Mouse (Mus musculus) heart, postnatal 36 days (tissue): ENCODE measurements around the gene Ddhd1. TPM values are rescaled to one million over a fixed set of nuclear protein-coding genes. Genes with fewer than 3 reads are reported as not detected.

ENCODE experiments used
- DNase-seq, 2 experiments: peaks; one replicate each; pipeline ENCODE4 v3.0.0; 2021 to 2022
- intact Hi-C: fragments of 180-260 bp; cut with DNase I; formaldehyde crosslinking; loops from one replicate; pipeline ENCODE4 v1.15.1; 2025
- total RNA-seq, 2 experiments: library from RNA; stranded (reverse); gene quantifications; 2 replicates each; pipeline ENCODE4 v1.2.3; 2021

Ddhd1 gene
- total RNA-seq, result 1 to 10 TPM; 8.6 to 9.3 TPM

DNA sequence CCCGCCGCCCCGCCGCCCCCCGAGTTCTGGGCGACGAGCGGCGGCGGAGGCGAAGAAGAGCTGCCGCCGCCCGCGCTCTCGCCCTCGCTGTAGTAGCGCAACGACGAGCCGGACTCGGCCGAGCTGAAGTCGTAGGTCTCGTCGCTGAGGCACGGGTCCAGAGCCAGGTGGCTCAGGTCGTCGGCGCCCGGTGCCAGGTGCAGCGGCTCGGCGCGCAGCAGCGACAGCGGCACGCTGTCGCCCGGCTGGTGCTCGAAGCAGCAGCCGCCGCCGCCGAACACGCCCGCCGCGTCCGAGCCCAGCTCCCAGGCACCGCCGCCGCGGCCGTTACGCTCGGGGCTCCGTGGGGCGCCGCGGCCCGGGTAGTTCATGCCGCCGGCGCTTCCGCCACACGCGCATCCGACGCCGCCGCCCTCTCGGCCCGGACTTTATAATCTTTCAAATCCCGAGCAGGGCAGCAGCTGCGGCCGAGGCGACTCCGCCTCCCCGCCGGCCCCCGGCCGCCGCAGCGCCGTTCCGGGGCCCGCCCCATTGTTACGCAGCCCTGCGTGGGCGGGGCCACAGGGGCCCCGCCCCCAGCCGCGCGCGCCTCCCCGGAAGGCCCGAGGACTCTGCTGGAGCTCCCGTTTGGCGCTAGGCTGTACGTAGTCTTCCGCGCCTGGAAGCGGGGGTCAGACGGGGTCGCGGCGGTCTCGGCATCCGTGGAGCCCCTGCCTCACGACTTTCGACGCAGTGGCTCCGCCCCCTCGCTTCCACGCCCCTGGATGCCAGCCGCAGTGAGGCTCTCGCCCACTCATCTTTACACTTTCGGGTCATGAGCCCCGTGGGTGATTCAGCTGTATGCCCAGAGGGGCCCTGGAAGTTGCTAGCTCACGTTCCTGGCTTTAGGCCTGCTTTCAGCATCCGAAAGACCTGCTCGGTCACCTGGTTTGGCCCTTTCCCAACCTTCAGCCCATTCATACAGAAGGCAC is at the start of gene Ddhd1:
Gene Ddhd1, minus strand, starts transcription at position 503 of the 971 bp plus-strand sequence.
- intact Hi-C loops, result loop anchor here (5.0 kb wide), 2 partner anchors 336 to 729 kb away; no protein-coding TSS in a partner anchor
- DNase-seq, result peak; percentile 82 to 86

DNA sequence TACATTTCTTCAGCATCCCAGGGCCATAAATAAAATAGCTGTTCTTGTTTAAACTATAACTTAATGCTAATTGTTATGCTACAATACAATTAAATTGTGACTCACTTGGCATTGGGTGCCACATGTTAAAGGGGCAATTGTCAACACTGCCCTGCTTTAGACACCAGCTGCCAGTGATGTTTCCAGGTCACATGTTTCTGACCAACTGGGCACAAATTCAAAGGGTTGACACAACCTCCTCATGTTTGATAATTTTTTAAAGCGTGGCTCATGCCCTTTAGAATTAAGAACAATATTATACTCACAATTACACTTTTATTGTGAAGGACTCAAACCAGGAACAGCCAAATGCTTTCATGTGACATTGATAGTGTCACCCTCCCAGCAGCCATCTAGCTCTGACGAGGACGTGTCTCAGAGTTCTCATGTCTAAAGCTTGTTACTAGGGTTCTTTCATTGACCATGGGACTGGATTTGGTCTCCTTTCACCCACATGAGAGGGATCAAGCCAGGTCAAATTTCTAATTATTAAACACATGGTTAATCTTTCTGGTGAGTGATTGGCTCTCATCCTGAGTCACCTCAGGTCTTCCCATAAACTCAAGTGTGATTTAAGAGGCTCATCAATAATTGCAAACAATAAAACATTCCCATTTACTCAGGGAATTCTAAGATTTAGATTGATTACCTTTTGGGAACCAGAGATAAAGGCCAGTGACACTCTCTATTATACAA is 49.4 kb upstream of the Ddhd1 start:
- intact Hi-C loops, result no loop called here
- DNase-seq, result no peak

- DNase-seq, result peak; percentile 7 to 13
- intact Hi-C loops, result no loop called here
Observed at GRCm38 (mm10) chr14:45700031-45700572, 42.2 kb upstream of the Ddhd1 start.

DNA sequence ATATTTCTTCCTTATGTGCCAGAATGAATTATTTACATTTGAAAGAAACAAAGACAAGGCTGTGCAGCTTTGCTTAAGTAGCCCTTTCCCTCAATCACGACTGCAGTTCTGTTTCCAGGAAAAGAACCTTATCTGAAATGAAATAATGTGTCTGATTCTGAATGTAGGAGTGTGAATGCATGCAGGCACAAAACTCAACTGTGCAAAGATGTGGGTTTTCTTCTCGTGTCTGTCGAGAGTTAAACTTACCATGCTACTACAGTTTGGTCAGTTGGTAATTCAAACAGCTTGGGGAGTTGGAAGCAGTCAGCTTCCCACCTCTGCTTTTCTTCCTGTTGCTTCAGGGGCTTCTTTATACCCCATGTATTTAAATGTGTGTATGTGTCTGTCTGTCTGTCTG is 40.9 kb upstream of the Ddhd1 start:
- DNase-seq, result no peak
- intact Hi-C loops, result no loop called here

- intact Hi-C loops, result no loop called here
- DNase-seq, result no peak
Observed at GRCm38 (mm10) chr14:45696098-45696497, 38.2 kb upstream of the Ddhd1 start.

DNA sequence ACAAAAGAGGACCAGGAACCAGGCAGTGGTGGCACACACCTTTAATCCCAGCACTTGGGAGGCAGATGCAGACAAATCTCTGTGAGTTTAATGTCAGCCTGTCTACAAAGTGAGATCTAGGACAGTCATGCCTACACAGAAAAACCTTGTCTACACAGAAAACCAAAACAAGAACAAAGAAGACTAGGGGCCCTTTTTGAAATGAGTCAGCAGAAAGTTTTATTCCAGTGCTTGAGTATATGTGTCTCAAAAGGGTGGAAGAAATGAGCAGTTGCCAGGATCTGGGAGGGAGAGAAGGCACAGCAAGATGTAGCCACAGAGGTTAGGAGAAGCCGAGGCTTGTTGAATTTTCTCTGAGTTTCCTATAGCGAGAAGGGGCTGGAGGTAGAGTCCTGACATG is 35.9 kb upstream of the Ddhd1 start:
- no peak for DNase-seq
- intact Hi-C loops, result loop anchor here (5.0 kb wide), 2 partner anchors 92 to 272 kb away; no protein-coding TSS in a partner anchor

DNA sequence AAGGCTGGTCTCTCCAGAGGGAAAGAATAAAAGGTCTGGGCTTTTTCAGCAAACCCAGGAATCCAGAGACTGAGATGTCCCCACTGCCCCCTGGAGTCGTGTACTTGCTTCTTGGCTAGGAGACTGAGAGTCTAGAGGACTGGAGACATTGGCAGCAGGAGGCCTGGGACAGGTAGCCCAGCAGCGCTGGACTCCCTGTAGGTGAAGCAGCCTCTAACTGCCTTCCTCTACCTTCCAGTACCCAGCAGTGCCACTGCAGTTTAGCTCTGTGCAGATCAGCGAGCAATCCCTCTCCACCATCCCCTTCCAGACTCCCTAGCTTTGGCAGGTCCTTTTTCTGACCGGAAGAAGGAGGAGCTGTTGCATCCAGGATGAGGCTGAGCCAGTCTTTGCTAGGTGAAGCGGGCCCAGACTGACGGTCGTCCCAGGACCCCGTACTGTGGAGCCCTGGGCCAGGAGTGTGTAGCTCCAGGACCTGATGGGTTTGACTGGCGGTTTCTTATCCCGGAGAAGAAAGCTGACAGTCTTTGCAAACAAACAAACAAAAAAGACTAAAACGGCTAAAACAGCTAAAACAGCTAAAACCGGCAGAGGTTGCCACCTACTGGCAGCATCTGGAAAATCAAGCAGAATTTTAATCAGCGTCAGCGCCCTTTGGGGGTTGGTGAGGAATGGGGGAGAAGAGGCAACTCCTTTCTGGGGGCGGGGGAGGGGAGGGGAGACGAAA is 32.7 kb upstream of the Ddhd1 start:
- intact Hi-C loops, result loop anchor here (2.0 to 5.0 kb wide), 3 partner anchors 88 to 268 kb away; no protein-coding TSS in a partner anchor
- DNase-seq, result peak; percentile 54 to 63

DNA sequence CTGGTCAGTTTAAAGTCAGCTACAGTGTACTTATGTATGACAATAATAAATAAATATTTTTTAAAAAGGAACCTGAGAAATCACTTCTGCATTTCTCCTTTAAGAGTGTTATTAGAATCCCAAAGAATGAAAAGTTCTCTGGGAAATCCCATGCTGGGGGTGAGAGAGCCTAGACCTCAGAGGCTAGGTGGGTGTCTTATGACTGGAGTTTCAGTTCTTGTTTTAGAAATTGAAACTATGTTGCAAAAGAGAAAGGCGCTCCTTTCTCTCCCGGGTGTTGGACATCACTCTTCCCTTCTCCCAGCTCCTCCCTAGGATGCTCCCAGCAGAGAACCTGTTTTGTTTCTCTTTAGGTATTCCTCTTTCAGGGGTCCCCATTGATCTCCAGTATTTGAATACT is 27.4 kb upstream of the Ddhd1 start:
- intact Hi-C loops, result no loop called here
- DNase-seq, result no peak

DNA sequence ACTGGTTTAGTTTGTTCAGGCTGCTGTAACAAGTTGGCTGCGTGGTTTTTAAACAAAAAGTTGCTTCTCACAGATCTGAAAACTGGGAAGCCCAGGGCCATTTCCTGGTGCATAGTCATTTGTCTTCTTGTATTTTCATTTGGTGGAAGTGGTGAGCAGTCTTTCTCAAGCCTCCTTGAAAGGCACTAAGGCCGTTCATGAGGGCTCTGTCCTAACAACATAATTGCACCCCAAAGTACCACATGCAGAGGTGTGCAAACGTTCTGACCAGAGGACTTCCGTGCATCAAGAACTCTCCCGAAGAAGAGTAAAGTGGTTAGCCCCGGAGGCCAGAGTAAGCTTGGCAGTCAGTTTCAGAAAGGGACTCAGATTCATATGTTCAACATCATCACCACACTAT is 18.8 kb upstream of the Ddhd1 start:
- intact Hi-C loops, result no loop called here
- no peak for DNase-seq

DNA sequence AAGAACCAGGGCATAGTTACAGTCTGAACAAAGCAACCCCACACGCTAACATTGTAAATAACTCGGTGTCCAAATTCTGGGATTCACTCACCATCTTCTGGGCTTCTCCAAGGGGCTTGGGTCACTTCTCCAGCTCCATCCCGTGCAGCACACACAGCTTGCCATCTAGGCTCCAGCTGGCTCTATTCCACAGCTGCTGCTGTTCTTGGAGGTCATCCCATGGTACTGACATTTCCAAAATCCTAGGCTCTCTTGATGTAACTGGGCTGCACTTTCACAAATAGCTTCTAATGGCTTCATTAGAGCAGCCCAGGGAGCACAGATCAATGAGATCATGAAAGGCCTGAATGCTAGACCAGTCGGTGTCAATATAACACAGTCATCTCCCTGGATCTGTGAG is 10.4 kb upstream of the Ddhd1 start:
- peak; percentile 62 to 67 for DNase-seq
- intact Hi-C loops, result no loop called here

DNA sequence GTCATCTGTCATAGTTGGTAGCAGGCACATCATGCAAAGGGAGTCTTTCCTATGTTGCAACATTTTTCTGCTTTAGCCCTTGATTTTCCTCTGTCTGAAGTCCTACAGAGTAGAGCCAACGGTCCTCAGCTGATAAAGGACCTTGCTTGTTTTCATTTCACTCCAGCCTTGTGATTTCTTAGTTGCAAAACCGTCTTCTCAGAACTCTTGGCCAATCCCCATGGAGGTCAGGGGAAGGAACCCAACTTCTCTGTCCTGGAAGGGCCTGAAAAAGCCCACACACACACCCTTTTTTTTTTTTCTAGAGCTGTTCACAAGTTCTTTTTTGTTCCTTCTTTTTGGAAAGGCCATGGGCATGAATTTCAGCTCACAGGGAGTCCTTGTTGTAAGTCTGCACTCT is 9.3 kb upstream of the Ddhd1 start:
- intact Hi-C loops, result no loop called here
- DNase-seq, result peak; percentile 22

- DNase-seq, result no peak
- intact Hi-C loops, result no loop called here
Observed at GRCm38 (mm10) chr14:45661575-45661974, 3.6 kb upstream of the Ddhd1 start.

DNA sequence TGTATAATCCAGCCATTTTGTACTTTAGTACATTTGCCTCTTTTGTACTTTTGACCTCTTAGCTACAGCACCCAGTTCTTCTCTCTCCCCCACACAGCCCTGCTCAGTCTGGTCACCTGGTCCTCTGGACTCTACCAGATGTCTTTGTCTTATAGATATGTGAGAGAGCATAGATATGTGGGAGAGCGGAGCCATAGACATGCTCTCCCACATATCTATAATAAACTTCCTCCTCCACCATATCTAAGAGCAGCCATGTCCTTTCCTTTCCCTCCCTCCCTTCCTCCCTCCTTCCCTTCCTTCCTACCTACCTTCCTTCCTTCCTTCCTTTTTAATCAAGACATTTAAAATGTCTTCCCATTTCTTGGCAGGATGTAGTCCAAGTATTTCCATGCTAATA is 2.4 kb upstream of the Ddhd1 start:
- intact Hi-C loops, result no loop called here
- DNase-seq, result no peak

GRCm38 (mm10) chr14:45656831-45657640 is 907 bp downstream of the Ddhd1 start:
- DNase-seq, result peak; percentile 51 to 71
- intact Hi-C loops, result loop anchor here (5.0 kb wide), 2 partner anchors 335 to 730 kb away; no protein-coding TSS in a partner anchor

- no peak for DNase-seq
- intact Hi-C loops, result loop anchor here (5.0 kb wide), 2 partner anchors 333 to 732 kb away; no protein-coding TSS in a partner anchor
Observed at GRCm38 (mm10) chr14:45654876-45655416, 3.0 kb downstream of the Ddhd1 start.

DNA sequence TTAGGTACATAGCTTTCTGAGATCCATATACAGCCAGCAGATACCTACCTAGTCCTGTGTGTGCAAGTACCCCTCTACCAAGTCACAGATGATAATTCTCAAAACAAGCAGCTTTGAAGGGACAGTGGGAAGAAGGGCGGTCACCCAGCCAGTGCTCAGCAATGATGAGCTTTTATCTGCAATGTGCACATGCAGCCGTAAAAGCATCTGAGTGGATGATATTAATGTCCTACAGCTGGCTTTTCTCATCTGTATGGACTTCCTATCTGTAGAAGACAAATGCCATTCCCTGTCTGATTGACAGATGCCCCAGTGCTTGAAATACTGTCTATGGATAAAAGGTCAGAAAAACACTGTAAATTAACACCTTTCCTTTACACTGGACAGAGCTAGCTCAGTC is 4.2 kb downstream of the Ddhd1 start:
- no peak for DNase-seq
- intact Hi-C loops, result no loop called here

GRCm38 (mm10) chr14:45648999-45649818 is 8.7 kb downstream of the Ddhd1 start:
- no peak for DNase-seq
- intact Hi-C loops, result no loop called here

DNA sequence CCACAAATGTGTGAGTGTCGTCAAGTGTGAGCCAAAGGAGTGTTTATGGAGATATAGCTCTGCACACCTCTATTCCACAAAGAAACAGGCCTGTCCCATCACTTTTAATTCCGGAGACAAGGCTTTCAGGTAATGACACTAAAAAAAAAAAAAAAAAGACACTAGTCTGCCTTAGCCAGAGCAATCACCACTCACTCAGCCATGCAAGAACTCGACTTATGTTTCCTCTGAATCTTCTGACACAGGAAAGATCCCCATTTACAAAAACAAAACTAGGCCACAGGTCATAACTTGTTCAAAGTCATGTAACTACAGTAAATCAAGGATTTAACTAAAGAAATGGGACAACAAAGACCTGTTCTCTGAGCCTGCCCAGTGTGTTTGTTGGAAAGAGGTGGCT is 9.8 kb downstream of the Ddhd1 start:
- intact Hi-C loops, result no loop called here
- no peak for DNase-seq
